Comparison of ENCODE assay signal across 9 mouse cellular contexts in genomic region chr5:120710826-120711248, GRCm38 (mm10). TPM values are rescaled to one million over a fixed set of nuclear protein-coding genes. Genes with fewer than 3 reads are reported as not detected.
DNase-seq lines count a peak whose midpoint lies in the region; ATAC-seq and TF ChIP-seq lines count a peak whose summit lies in the region.
"Had no signal": no experiment of that assay in that cellular context is flagged by ENCODE, and none has a peak within 500 bp of the region (broad histone marks: within the 10 kb centered on the region; RNA-seq: fewer than 3 reads in every experiment).

No protein-coding gene starts in this region.

- no peaks in the 10 kb centered on the region for H3K9me3 ChIP-seq in forebrain, embryonic 15.5 days
- H3K9me3 ChIP-seq in liver, postnatal 0 days (ENCODE audit: low read length): no peaks in the 10 kb centered on the region

- H3K4me2 ChIP-seq in forebrain, embryonic 15.5 days (replicated peaks): peak overlapping the region; percentile 90
- peak overlapping the region; percentile 33; the same call in 1 of the 2 replicates for H3K4me2 ChIP-seq in liver, postnatal 0 days (ENCODE audit: low read depth, low read length)

- WGBS in forebrain, embryonic 15.5 days: under 1% methylated on average over 31 of the region's 34 CpGs
- 2% methylated on average over 23 of the region's 34 CpGs for WGBS in liver, postnatal 0 days (ENCODE audit: insufficient replicate concordance)

- H3K9ac ChIP-seq in forebrain, embryonic 15.5 days (replicated peaks): peak overlapping the region; percentile 80
- no peak overlapping the region for H3K9ac ChIP-seq in liver, postnatal 0 days (replicated peaks)
- H3K9ac ChIP-seq: liver, embryonic 14.5 days had no signal

- peak; percentile 30 to 51 for DNase-seq in layer of hippocampus, adult 2 months (ENCODE audit: low spot score in 2 of 2)
- no peak for DNase-seq in layer of hippocampus, adult 9-10 months (ENCODE audit: low spot score)
- DNase-seq in liver, postnatal 0 days: no peak
- no peak for DNase-seq in adrenal gland, adult 2 months
- no peak for DNase-seq in T-cell, adult 2 months (ENCODE audit: low spot score)
- DNase-seq in c-Kit-positive CD71-positive TER-119-positive erythroid progenitor cells, embryonic 14.5 days (ENCODE audit: low spot score): no peak

- peak overlapping the region; percentile 88 for H3K4me3 ChIP-seq in layer of hippocampus, adult 2 months
- peak overlapping the region; percentile 42 for H3K4me3 ChIP-seq in brown adipose tissue, adult 24 weeks (ENCODE audit: insufficient read depth, low read depth, low read length)
- peak overlapping the region; percentile 81 for H3K4me3 ChIP-seq in forebrain, embryonic 15.5 days
- H3K4me3 ChIP-seq in liver, postnatal 0 days (ENCODE audit: low read depth, low read length): peak overlapping the region; percentile 26; the same call in 1 of the 2 replicates

- ATAC-seq in forebrain, embryonic 15.5 days (replicated peaks): peak; percentile 44
- no peak for ATAC-seq in liver, postnatal 0 days

- H3K36me3 ChIP-seq in forebrain, embryonic 15.5 days: no peaks in the 10 kb centered on the region
- no peaks in the 10 kb centered on the region for H3K36me3 ChIP-seq in liver, postnatal 0 days (replicated peaks; ENCODE audit: insufficient read depth, low read length)

- H3K4me1 ChIP-seq in brown adipose tissue, adult 24 weeks (ENCODE audit: control insufficient read depth, insufficient read depth, insufficient read length, low read length): no peaks in the 10 kb centered on the region
- peaks cover 64% of the 10 kb centered on the region for H3K4me1 ChIP-seq in forebrain, embryonic 15.5 days
- no peaks in the 10 kb centered on the region for H3K4me1 ChIP-seq in liver, postnatal 0 days (ENCODE audit: insufficient read depth)

- H3K27ac ChIP-seq in layer of hippocampus, adult 2 months: peak overlapping the region; percentile 92
- H3K27ac ChIP-seq in brown adipose tissue, adult 24 weeks (replicated peaks; ENCODE audit: low read depth, low read length): no peak overlapping the region
- peak overlapping the region; percentile 85 for H3K27ac ChIP-seq in forebrain, embryonic 15.5 days (replicated peaks)
- no peak overlapping the region for H3K27ac ChIP-seq in liver, postnatal 0 days (ENCODE audit: low read depth)
- H3K27ac ChIP-seq: liver, embryonic 14.5 days had no signal

- 0 out of 2 replicates have a peak, but pooled peaks cover 3% of the 10 kb centered on the region for H3K27me3 ChIP-seq in forebrain, embryonic 15.5 days
- peaks cover 74% of the 10 kb centered on the region for H3K27me3 ChIP-seq in liver, postnatal 0 days (ENCODE audit: insufficient read depth, low read length)

- no peak for TF ChIP-seq CTCF in layer of hippocampus, adult 2 months (conservative IDR thresholded peaks at IDR 0.05)
- no peak for TF ChIP-seq CTCF in liver, postnatal 0 days (IDR thresholded peaks at IDR 0.05; ENCODE audit: low read depth)

- TF ChIP-seq EP300 in liver, postnatal 0 days (IDR thresholded peaks at IDR 0.05; ENCODE audit: low read depth): no peak

RNA-seq across cellular contexts. Expression of gene Dtx1, which starts 0.9 kb away (rescaled TPM):
- total RNA-seq in layer of hippocampus, adult 2 months (2021): 10 to 100 TPM; 70.9 to 73.9 TPM
- polyA plus RNA-seq in brown adipose tissue, adult 24 weeks (2012; ENCODE audit: insufficient read depth, insufficient read length, missing spikeins): 0.52 TPM in 1 of 2 replicates, not detected in the other
- 48.2 and 52.8 TPM in 2 replicates for polyA plus RNA-seq in forebrain, embryonic 15.5 days (2015; fragmentation: Nextera tagmentation; extraction: Ambion mirVana)
- polyA plus RNA-seq in liver, postnatal 0 days (2015; fragmentation: Nextera tagmentation; extraction: Ambion mirVana): 0.23 and 0.25 TPM in 2 replicates
- 10 to 100 TPM; 12.8 to 13.4 TPM for total RNA-seq in adrenal gland, adult 2 months (2021)
- polyA plus RNA-seq in adrenal gland, adult 2 months (2012; rRNA removed): 28.5 and 28.6 TPM in 2 replicates

RNA-seq across cellular contexts. Expression of gene Oas2, which starts 38.8 kb away (rescaled TPM):
- total RNA-seq in layer of hippocampus, adult 2 months (2021): not detected
- 0.96 and 1.2 TPM in 2 replicates for polyA plus RNA-seq in brown adipose tissue, adult 24 weeks (2012; ENCODE audit: insufficient read depth, insufficient read length, missing spikeins)
- polyA plus RNA-seq in forebrain, embryonic 15.5 days (2015; fragmentation: Nextera tagmentation; extraction: Ambion mirVana): 0.08 and 0.14 TPM in 2 replicates
- 0.83 and 1.1 TPM in 2 replicates for polyA plus RNA-seq in liver, postnatal 0 days (2015; fragmentation: Nextera tagmentation; extraction: Ambion mirVana)
- total RNA-seq in adrenal gland, adult 2 months (2021): under 1 TPM; 0.55 to 0.92 TPM
- polyA plus RNA-seq in adrenal gland, adult 2 months (2012; rRNA removed): 3.5 and 3.7 TPM in 2 replicates

Comparison
In these comparisons a context has a peak if more than half of its experiments do, and no peak if none do; other contexts are left out.
1. DNase-seq: peak in layer of hippocampus, adult 2 months (2 of 2); none in layer of hippocampus, adult 9-10 months (single experiment), liver, postnatal 0 days (single experiment), adrenal gland, adult 2 months (single experiment), T-cell, adult 2 months (single experiment) and c-Kit-positive CD71-positive TER-119-positive erythroid progenitor cells, embryonic 14.5 days (single experiment).
2. H3K27ac ChIP-seq: peak in layer of hippocampus, adult 2 months (single experiment) and forebrain, embryonic 15.5 days (single experiment); none in brown adipose tissue, adult 24 weeks (single experiment) and liver, postnatal 0 days (single experiment).
3. H3K4me3 ChIP-seq: peak in every context shown above with its lines; median percentile 88 in layer of hippocampus, adult 2 months; 81 in forebrain, embryonic 15.5 days; 42 in brown adipose tissue, adult 24 weeks; 26 in liver, postnatal 0 days.
4. RNA of gene Dtx1, which starts 0.9 kb away (polyA plus RNA-seq): 48.2 to 52.8 TPM in forebrain, embryonic 15.5 days and 28.5 to 28.6 TPM in adrenal gland, adult 2 months; 0.52 TPM in brown adipose tissue, adult 24 weeks and 0.23 to 0.25 TPM in liver, postnatal 0 days; every median in the first group is over 10 times any median in the second.